Mouse (Mus musculus) heart, adult 2 months (tissue): ENCODE measurements around the gene Zcwpw1.

Experiments used
- CTCF ChIP-seq: fragments of 200-600 bp; IDR thresholded peaks from 2 replicates; pipeline ENCODE4 v1.8.1; 2022; ENCODE audit warnings: antibody characterized with exemption, mild to moderate bottlenecking, moderate library complexity
- EP300 ChIP-seq: fragments of 200-500 bp; IDR thresholded peaks from 2 replicates; pipeline ENCODE4 v1.6.1; 2011; ENCODE audit warnings: low read depth, low read length, control low read depth; ENCODE audit not compliant: insufficient read depth

- no peak for TF ChIP-seq EP300
- no peak; the same call in 1 of the 2 replicates for TF ChIP-seq CTCF
Observed at GRCm38 (mm10) chr5:137833500-137833899, 45.9 kb downstream of the Zcwpw1 start.
